Mouse (Mus musculus): ENCODE results near the gene Plac9a.
"Not testable (repeated sequence)": the region's sequence is repeated elsewhere in the genome, so short reads cannot be mapped to it uniquely, and the experiment has no call there.

The Plac9a gene

GRCm38 (mm10) chr14:25865251-25865650 is 37.6 kb downstream of the Plac9a start:
- no peak for DNase-seq (ENCODE audit: low spot score in 2 of 2)

GRCm38 (mm10) chr14:25863721-25864120 is 39.2 kb downstream of the Plac9a start:
- DNase-seq (ENCODE audit: low spot score in 2 of 2) = no peak

DNA sequence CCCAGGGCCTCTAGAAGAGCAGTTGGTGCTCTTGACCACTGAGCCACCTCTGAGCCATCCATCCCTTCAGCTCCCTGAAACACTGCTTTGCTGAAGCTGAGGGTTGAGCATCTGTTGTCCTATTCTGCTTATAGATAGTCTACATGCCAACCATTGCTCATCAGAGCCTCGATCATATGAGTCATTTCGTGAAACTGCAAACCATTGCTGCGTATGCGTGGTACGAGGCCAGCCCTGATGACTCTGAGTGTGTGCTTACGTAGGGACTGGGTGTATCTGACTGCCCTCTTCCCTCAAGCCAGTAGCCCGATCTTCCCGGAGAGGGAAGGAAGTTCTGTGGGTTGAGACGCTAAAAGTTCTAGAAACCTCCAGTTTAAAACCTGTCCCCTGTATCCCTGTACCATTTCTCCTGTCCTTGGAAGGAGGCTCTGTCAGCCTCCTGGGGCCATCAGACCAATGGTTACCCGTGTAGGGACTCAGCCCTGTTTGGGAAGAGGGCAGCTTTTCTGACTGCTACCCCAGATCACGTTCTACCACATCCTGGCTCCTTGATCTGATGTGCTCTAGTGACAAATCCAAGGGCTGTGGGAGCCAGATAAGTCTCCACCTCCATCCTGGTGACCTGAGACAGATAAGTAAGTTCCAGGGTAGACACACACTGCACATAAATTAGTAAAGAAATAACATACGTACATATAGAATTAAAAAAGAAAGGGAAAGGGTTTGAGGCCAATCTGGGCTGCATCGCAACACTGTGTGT is 40.9 kb downstream of the Plac9a start:
- DNase-seq (ENCODE audit: low spot score in 2 of 2) = no peak

GRCm38 (mm10) chr14:25857940-25858339 is 45.0 kb downstream of the Plac9a start:
- no peak for DNase-seq (ENCODE audit: low spot score in 2 of 2)

DNA sequence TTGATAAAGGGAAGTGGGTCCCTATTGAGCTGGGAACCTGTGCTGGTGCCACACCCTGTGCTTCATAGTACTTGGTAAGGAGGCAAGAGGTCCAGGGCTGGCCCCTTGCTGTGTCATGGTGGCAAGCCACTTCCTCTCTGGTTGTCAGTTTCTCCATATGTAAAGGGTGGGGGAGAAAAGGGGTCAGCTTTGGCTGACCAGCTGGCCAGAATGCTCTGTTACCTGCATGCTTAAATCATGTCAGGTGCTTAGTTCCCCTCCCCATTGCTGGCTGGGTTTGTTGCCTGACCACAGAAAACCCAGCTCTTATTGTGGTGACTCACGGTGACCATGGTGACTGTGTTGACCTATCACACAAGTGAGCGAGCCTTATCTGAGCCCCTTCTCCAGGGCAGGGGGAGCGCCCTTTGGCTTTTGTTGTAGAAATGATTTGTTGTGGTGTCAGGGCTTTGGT is 45.7 kb downstream of the Plac9a start:
- DNase-seq (ENCODE audit: low spot score in 2 of 2) = no peak

DNA sequence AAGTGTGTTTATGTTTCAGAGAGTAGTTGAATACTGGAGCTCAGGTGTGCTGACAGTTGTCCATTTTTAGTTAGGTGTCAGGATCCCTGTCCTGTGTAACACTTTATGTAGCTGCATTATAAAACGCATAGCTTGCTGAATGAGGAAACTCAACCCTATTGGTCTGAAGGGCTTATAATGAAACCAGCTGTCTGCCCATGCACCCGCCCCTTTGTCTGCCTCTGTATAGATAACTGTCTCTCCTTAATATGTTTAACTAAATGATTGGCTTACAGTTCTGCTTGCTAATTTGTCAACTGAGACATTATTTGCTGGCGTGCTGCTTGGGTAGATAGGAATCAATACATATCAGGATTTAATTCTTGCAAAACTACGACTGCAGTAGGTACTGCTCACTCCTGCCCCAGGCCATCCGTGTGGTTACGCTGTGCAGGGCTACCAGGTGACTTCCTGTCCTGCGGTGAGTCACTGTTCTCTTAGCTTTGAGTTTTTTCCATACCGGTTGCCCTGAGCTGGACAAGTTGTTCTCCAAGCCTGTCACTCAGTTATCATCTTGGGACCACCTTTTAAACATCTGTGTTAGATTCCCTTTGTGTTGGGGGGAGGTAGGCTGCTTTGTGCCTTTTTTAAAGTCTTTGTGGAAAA is 47.5 kb downstream of the Plac9a start:
- DNase-seq (ENCODE audit: low spot score in 2 of 2) = no peak

- no peak for DNase-seq (ENCODE audit: low spot score in 2 of 2)
Measured at GRCm38 (mm10) chr14:25853717-25854452, 49.0 kb downstream of the Plac9a start.

DNA sequence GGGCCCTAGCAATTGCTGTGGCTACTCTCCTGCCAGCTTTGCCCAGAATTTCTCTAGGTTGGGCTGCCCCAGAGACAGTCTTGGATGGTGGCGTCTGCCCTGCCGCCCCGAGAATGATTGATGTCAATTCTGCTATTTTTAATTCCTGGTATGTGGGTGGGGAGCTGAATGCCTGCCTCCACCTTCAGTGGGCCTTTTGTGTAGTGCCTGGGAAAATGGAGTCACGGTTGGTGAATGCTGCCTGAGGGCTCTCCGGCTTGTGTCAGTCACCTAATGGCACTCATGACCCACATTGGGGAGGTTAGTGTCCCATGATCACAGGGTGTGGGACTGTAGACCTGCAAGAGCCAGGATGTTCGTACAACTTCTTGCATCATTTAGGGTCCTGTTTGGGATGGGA is 49.6 kb downstream of the Plac9a start:
- no peak for DNase-seq (ENCODE audit: low spot score in 2 of 2)

DNA sequence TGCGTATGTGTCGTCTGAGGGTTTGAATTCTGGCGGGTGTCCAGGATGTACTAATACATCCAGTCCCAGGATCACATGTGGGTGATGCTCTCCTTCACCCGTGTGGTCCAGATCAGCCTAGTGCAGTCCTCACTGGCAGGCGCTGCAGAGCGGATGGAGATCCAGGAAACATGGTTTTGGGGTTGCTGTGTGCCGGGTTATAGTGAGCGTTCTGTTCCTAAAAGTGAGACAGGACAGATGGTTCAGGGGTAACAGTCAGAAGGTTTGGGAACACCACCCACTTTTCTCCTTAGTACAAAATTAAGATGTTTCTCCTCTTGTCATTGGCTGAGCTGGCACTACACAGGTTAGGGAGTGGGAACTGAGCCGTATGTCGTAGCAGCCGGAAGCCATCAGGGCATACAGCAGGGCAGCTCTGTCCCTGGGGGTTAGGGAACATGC is 50.8 kb downstream of the Plac9a start:
- no peak for DNase-seq (ENCODE audit: low spot score in 2 of 2)

DNA sequence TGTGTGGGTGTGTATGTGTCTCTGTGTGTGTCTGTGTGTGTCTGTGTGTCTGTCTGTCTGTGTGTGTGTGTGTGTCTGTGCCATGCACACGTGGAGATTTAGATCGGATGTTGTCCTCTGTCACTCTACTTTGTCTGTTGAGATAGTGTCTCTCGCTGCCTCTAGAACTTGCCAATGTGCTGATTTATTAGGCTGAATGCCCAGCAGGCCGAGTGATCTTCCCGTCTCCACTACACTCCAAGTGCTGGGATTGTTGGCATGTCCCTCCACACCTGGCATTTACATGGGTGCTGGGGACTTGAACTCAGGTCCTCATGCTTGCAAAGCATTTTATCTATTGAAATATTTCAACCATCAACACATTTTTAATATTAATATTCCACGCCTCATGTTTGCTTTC is 51.7 kb downstream of the Plac9a start:
- DNase-seq (ENCODE audit: low spot score in 2 of 2) = no peak

DNA sequence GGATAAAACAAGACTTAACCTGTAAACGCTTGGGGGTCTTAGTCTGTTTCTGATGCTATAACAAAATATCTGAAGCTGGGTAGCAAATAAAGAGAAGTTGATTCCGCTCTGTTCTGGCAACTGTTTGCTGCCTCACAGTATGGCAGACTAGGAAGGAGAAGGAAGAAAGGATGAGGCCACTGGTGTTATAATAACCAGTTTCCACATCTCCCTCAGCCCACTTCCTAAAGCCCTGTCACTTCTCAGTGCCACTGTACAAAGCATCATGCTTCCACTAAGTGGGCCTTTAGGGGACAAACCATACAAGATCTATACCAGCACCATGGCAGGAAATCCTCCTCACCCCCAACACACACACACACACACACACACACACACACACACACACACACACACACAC is 52.5 kb downstream of the Plac9a start:
- no peak for DNase-seq (ENCODE audit: low spot score in 2 of 2)

GRCm38 (mm10) chr14:25848708-25849107 is 54.2 kb downstream of the Plac9a start:
- DNase-seq (ENCODE audit: low spot score in 2 of 2) = not testable (repeated sequence)

DNA sequence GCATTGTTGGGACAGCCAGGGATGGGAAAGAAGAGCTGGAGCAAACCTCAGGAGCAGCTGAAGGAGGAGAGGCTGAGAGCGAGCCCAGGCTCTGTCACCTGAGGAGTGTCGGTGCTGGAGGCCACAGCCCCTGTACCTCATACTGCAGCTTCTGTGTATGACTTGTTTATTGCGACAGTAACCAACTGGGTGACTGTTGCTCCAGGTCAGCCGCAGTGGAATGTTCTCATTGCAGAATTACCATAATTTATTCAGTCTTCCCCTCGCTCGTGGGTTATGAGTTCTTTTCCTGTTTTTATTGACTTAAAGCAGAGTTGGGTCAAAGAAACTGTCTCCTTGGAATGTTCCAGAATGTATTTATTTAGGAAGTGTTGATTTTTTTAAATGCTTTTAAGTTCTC is 54.7 kb downstream of the Plac9a start:
- no peak for DNase-seq (ENCODE audit: low spot score in 2 of 2)

GRCm38 (mm10) chr14:25847660-25848059 is 55.2 kb downstream of the Plac9a start:
- no peak for DNase-seq (ENCODE audit: low spot score in 2 of 2)

GRCm38 (mm10) chr14:25846516-25846915 is 56.4 kb downstream of the Plac9a start:
- DNase-seq (ENCODE audit: low spot score in 2 of 2) = no peak

DNA sequence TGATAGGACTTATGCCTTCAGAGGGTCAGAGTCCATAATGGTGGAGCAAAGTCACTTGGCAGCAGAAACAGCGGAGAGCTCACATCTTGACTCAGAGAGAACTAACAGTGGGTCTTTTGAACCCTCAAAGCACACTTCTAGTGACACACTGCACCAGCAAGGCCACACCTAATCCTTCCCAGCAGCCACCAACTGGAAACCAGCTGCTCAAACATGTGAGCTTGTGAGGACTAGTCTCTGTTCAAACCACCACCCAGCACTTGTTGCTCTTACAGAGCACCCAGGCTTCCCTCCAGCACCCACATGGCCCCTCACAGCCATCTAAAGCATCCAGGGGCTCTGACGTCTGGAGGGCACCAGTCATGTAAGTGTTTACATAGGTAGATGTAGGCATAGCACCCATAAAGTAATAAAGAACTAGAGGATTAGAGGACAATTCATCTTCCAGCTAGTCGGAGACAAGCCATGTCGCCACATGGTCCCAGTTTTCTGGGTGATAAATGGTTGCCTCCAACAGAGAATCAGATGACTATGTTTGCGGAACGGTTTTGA is 57.0 kb downstream of the Plac9a start:
- DNase-seq (ENCODE audit: low spot score in 2 of 2) = no peak

DNA sequence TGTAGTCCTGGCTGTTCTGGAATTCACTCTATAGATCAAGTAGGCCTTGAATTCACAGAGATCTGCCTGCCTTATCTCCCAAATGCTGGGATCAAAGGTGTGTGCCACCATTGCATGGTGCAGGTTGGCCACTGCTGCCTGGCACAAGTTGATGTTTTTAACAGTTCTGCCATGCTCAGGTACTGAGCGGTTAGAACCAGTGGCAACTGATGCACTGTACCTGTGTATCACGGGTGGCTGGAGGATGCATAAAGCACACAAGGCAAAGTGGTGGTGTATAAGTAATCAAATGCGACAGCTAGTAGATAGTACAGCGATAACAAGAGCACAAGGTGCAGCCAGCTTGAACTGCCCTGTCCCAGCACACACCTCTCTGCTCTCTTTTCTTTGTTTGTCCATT is 58.5 kb downstream of the Plac9a start:
- no peak for DNase-seq (ENCODE audit: low spot score in 2 of 2)

- no peak for DNase-seq (ENCODE audit: low spot score in 2 of 2)
Measured at GRCm38 (mm10) chr14:25842688-25843003, 60.3 kb downstream of the Plac9a start.

- DNase-seq (ENCODE audit: low spot score in 2 of 2) = peak; percentile 84 to 86
Measured at GRCm38 (mm10) chr14:25841991-25842687, 60.8 kb downstream of the Plac9a start, which contains the start of gene Anxa11. Anxa11 (plus strand) TSS chr14:25842156.

- no peak for DNase-seq (ENCODE audit: low spot score in 2 of 2)
Measured at GRCm38 (mm10) chr14:25841579-25841978, 61.3 kb downstream of the Plac9a start.

GRCm38 (mm10) chr14:25840961-25841360 is 61.9 kb downstream of the Plac9a start:
- no peak for DNase-seq (ENCODE audit: low spot score in 2 of 2)

DNA sequence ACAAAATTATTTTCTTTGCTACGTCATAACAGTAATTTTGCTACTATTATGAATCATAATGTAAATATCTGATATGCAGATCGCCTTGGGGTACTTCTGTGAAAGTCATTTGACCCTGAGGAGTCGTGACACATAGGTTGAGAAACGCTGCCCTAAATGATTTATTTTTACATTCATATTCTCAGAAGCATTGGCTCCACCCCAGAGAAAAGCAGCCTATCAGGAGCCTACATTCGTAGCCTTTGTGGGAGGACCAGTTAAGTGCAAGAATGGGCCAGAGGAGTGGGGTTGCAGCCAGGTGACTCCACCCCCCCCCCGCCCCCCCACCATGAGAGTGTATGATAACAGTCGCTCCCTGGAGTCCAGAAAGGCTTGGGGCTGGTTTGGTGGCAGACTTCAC is 63.1 kb downstream of the Plac9a start:
- DNase-seq (ENCODE audit: low spot score in 2 of 2) = no peak
